Mouse (Mus musculus): ENCODE results near the gene Atp6v1e1. TPM values are rescaled to one million over a fixed set of nuclear protein-coding genes. Genes with fewer than 3 reads are reported as not detected.

Atp6v1e1 gene
- polyA plus RNA-seq, 1 experiment from 2014 or later = 248 TPM

DNA sequence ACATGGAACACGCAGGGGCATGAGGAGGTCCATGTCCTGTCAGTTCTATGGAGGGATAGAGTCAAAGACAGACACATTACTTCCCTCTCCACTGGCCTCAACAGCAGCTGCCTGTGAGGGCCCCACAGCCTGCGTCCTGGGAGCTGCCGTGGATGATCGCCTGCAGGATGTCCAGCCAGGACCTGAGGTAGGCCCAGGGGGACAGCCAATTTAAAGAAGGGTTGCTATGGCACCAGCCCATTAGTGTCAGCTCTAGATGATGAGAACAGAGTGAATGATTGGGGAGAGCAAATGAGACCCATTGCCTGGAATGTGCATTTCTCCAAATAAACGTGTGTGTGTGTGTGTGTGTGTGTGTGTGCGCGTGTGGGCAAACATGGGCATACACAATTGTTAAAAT, 38.2 kb downstream of the Atp6v1e1 start:
- Histone ChIP-seq H3K36me3 (ENCODE audit: control insufficient read depth, insufficient read depth) (no peaks in the 10 kb centered on the region), H3K4me1 (replicated peaks; ENCODE audit: control insufficient read depth, insufficient read depth, low read length) (no peaks in the 10 kb centered on the region), H3K9ac (replicated peaks; ENCODE audit: low read depth, low read length) (no peak overlapping the region), H3K27me3 (replicated peaks; ENCODE audit: control insufficient read depth, insufficient read depth, low read length) (no peaks in the 10 kb centered on the region), H3K9me3 (ENCODE audit: control insufficient read depth, low read length) (no peaks in the 10 kb centered on the region), H3K4me3 (replicated peaks; ENCODE audit: low read length) (no peak overlapping the region), H3K4me2 (ENCODE audit: low read length) (no peak overlapping the region), H3K27ac (ENCODE audit: low read length) (no peak overlapping the region)
- WGBS = 40% methylated on average over 7 of the region's 7 CpGs
- no peak for ATAC-seq

DNA sequence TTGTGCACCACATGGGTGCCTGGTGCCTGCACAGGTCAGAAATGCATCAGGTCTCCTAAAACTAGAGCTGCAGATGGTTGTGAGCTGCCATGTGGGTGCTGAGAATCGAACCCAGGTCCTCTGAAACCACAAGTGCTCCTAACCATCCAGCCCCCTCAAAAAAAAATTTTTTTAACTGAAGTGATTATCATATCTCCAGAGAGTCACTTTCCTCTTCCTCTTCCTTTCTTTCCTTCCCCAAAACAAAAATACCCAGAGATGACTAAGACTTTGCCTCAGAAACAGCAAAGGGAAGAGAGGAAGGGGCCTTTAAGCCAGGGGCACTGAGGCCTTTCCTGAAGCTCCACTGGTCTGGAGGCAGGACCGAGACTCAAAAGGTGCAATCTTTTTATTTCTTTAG, 39.6 kb downstream of the Atp6v1e1 start:
- no peak for ATAC-seq
- Histone ChIP-seq H3K27me3 (replicated peaks; ENCODE audit: control insufficient read depth, insufficient read depth, low read length) (no peaks in the 10 kb centered on the region), H3K9me3 (ENCODE audit: control insufficient read depth, low read length) (no peaks in the 10 kb centered on the region), H3K36me3 (ENCODE audit: control insufficient read depth, insufficient read depth) (no peaks in the 10 kb centered on the region), H3K4me3 (replicated peaks; ENCODE audit: low read length) (no peak overlapping the region), H3K27ac (ENCODE audit: low read length) (no peak overlapping the region), H3K4me1 (replicated peaks; ENCODE audit: control insufficient read depth, insufficient read depth, low read length) (no peaks in the 10 kb centered on the region), H3K4me2 (ENCODE audit: low read length) (no peak overlapping the region), H3K9ac (replicated peaks; ENCODE audit: low read depth, low read length) (no peak overlapping the region)
- 85% methylated on average over 2 of the region's 2 CpGs for WGBS

DNA sequence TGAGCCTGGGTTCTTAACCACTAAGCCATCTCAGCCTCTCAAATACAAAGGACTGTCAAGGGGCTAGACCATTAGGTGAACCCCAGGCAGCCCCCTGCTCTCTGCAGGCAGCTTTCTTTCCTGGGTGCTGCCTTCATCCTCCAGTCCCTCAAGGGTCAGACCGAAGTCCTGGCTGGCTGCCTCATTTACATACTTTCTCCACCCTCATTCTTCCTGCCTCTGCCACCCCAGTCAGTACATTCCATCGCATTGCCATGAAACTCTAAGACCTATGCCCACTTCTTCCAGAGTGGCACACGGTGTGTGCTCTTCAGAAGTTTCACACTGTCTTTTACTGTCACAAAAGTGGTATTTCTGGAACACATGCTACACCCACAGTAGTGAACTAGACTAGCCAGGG, 44.4 kb downstream of the Atp6v1e1 start:
- 62% methylated on average over 3 of the region's 3 CpGs for WGBS
- ATAC-seq = no peak
- no peak overlapping the region for H3K9ac ChIP-seq (replicated peaks; ENCODE audit: low read depth, low read length)
- H3K36me3 ChIP-seq (ENCODE audit: control insufficient read depth, insufficient read depth) = no peaks in the 10 kb centered on the region
- no peak overlapping the region for H3K4me3 ChIP-seq (replicated peaks; ENCODE audit: low read length)
- H3K4me1 ChIP-seq (replicated peaks; ENCODE audit: control insufficient read depth, insufficient read depth, low read length) = peaks cover 8% of the 10 kb centered on the region
- no peaks in the 10 kb centered on the region for H3K9me3 ChIP-seq (ENCODE audit: control insufficient read depth, low read length)
- no peaks in the 10 kb centered on the region for H3K27me3 ChIP-seq (replicated peaks; ENCODE audit: control insufficient read depth, insufficient read depth, low read length)
- H3K4me2 ChIP-seq (ENCODE audit: low read length) = no peak overlapping the region
- H3K27ac ChIP-seq (ENCODE audit: low read length) = no peak overlapping the region

DNA sequence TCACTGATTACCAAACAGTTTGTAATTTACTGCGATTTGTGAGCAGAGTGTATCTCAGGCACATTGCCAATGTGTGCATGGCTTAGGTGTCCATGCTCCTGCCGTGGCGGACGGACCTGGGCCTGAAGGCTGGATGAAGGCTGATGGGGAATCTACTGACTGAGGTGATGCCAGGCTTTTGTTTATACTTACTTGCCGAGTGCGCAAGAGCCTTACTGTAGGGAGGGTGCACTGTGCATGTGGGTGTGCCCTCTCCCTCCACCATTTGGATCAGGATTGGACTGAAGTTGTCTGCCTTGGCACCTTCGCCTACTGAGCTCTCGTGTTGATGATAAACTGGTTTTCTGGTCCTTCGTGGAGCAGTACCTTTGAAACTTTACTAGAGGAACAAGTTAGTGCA, 45.1 kb downstream of the Atp6v1e1 start:
- H3K27me3 ChIP-seq (replicated peaks; ENCODE audit: control insufficient read depth, insufficient read depth, low read length) = no peaks in the 10 kb centered on the region
- no peaks in the 10 kb centered on the region for H3K9me3 ChIP-seq (ENCODE audit: control insufficient read depth, low read length)
- H3K36me3 ChIP-seq (ENCODE audit: control insufficient read depth, insufficient read depth) = no peaks in the 10 kb centered on the region
- no peak overlapping the region for H3K27ac ChIP-seq (ENCODE audit: low read length)
- WGBS = 84% methylated on average over 9 of the region's 9 CpGs
- no peak overlapping the region for H3K4me3 ChIP-seq (replicated peaks; ENCODE audit: low read length)
- H3K9ac ChIP-seq (replicated peaks; ENCODE audit: low read depth, low read length) = no peak overlapping the region
- H3K4me1 ChIP-seq (replicated peaks; ENCODE audit: control insufficient read depth, insufficient read depth, low read length) = peaks cover 12% of the 10 kb centered on the region
- no peak overlapping the region for H3K4me2 ChIP-seq (ENCODE audit: low read length)
- no peak for ATAC-seq

DNA sequence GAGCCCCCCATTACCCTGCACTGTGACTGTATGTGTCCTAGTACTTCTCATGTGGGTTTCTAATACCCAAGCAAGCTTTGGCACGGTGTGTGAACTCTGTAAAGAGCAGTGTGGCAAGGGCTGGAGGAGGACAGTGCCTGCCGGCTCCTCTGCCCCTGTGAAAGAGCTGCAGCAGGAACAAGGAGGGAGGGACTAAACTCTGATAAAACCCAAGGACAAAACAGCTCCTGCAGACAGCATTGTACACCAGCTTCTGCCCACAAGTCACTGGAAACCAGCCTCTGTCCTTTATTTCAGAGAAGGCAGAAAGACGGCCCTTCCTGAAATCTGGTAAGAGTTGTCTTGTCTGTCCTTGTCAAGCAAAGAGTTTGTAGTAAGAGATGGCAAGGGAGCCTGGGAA, 46.3 kb downstream of the Atp6v1e1 start:
- Histone ChIP-seq H3K9me3 (ENCODE audit: control insufficient read depth, low read length) (no peaks in the 10 kb centered on the region), H3K27me3 (replicated peaks; ENCODE audit: control insufficient read depth, insufficient read depth, low read length) (no peaks in the 10 kb centered on the region), H3K4me3 (replicated peaks; ENCODE audit: low read length) (no peak overlapping the region), H3K9ac (replicated peaks; ENCODE audit: low read depth, low read length) (no peak overlapping the region), H3K27ac (ENCODE audit: low read length) (no peak overlapping the region), H3K4me2 (ENCODE audit: low read length) (no peak overlapping the region), H3K36me3 (ENCODE audit: control insufficient read depth, insufficient read depth) (no peaks in the 10 kb centered on the region), H3K4me1 (replicated peaks; ENCODE audit: control insufficient read depth, insufficient read depth, low read length) (peaks cover 12% of the 10 kb centered on the region)
- WGBS = 88% methylated on average over 3 of the region's 3 CpGs
- ATAC-seq = no peak

DNA sequence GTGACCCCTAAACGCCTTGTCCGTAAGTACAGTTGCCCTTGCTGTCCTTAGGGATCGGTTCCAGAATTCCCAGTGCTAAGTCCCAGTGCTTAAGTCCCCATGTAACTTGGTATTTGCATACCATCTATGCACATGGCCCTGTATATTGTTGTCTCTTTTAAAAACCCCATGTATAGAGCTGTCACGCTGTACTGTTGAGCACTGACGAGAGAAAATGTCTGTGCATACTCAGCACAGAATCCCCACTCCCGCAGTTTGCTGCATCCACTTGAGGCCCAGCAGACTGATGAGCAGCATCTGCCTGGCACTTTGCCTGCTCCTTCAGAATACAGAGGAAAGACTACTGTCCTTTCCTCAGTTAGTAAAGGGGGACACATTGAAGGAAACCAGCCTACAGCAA, 48.8 kb downstream of the Atp6v1e1 start:
- Histone ChIP-seq H3K27ac (ENCODE audit: low read length) (peak overlapping the region; percentile 43), H3K4me3 (replicated peaks; ENCODE audit: low read length) (no peak overlapping the region), H3K4me1 (replicated peaks; ENCODE audit: control insufficient read depth, insufficient read depth, low read length) (peaks cover 12% of the 10 kb centered on the region), H3K9me3 (ENCODE audit: control insufficient read depth, low read length) (no peaks in the 10 kb centered on the region), H3K4me2 (ENCODE audit: low read length) (no peak overlapping the region), H3K9ac (replicated peaks; ENCODE audit: low read depth, low read length) (no peak overlapping the region), H3K27me3 (replicated peaks; ENCODE audit: control insufficient read depth, insufficient read depth, low read length) (no peaks in the 10 kb centered on the region), H3K36me3 (ENCODE audit: control insufficient read depth, insufficient read depth) (0 out of 2 replicates have a peak, but pooled peaks cover 2% of the 10 kb centered on the region)
- 34% methylated on average over 6 of the region's 6 CpGs for WGBS
- peak; percentile 41 for ATAC-seq

DNA sequence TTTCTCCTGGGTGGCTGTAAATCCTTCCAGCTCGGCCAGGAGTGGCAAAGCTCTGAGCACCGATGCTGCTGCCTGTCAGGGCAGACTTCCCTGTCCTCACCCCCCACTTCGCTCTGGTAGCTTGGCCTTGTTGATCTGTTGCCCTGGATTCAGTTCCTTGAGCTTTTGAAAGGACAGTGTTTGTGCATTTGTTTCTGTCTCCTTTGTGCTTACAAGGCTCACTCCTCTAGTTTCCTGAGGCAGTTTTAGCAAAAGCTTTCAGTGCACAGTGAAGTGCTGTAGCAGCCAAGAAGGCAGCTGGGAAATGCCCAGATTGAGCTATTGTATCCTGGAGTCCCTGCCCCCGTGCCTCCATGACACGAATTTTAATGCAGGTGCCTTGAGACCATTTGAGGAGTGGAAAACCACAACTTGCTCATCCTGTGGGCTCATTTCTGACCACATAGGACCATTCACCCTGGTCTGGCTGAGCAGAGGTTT, 49.4 kb downstream of the Atp6v1e1 start, which contains the start of gene Slc25a18:
TSS of gene Slc25a18 (plus strand) at position 430 of the 480 bp plus-strand sequence.
- Histone ChIP-seq H3K36me3 (ENCODE audit: control insufficient read depth, insufficient read depth) (0 out of 2 replicates have a peak, but pooled peaks cover 2% of the 10 kb centered on the region), H3K4me1 (replicated peaks; ENCODE audit: control insufficient read depth, insufficient read depth, low read length) (peaks cover 12% of the 10 kb centered on the region), H3K27ac (ENCODE audit: low read length) (peak within 1 kb of the TSS; percentile 43), H3K4me3 (replicated peaks; ENCODE audit: low read length) (no peak within 1 kb of the TSS), H3K9me3 (ENCODE audit: control insufficient read depth, low read length) (no peaks in the 10 kb centered on the region), H3K9ac (replicated peaks; ENCODE audit: low read depth, low read length) (0 out of 2 replicates have a peak within 1 kb of the TSS, but pooled peaks have one; percentile 2), H3K27me3 (replicated peaks; ENCODE audit: control insufficient read depth, insufficient read depth, low read length) (no peaks in the 10 kb centered on the region), H3K4me2 (ENCODE audit: low read length) (no peak within 1 kb of the TSS)
- WGBS = 12% methylated on average over 5 of the region's 5 CpGs
- ATAC-seq = peak; percentile 93

DNA sequence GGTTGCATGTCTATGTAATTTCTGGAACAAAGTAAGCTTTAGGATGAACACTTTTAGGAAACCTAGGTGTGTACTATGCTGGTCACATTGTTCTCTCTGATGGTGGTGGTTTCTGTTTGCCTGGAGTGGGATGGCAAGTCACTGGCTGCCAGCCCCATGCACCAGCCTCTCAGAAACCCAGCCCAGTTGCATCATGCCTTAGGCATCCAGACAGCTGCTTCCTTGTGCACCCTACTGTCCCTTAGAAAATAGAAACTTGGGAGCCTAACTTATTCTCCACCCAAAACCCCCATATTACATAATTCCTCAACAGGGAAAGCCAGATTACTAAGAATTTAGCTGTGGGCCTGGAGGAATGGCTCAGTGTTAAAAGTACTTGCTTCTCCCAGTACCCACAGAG, 50.6 kb downstream of the Atp6v1e1 start:
- 0 out of 2 replicates have a peak, but pooled peaks cover 2% of the 10 kb centered on the region for H3K36me3 ChIP-seq (ENCODE audit: control insufficient read depth, insufficient read depth)
- H3K27me3 ChIP-seq (replicated peaks; ENCODE audit: control insufficient read depth, insufficient read depth, low read length) = no peaks in the 10 kb centered on the region
- H3K4me2 ChIP-seq (ENCODE audit: low read length) = no peak overlapping the region
- H3K9ac ChIP-seq (replicated peaks; ENCODE audit: low read depth, low read length) = no peak overlapping the region
- H3K4me3 ChIP-seq (replicated peaks; ENCODE audit: low read length) = no peak overlapping the region
- peaks cover 12% of the 10 kb centered on the region for H3K4me1 ChIP-seq (replicated peaks; ENCODE audit: control insufficient read depth, insufficient read depth, low read length)
- no peak for ATAC-seq
- no peak overlapping the region for H3K27ac ChIP-seq (ENCODE audit: low read length)
- H3K9me3 ChIP-seq (ENCODE audit: control insufficient read depth, low read length) = no peaks in the 10 kb centered on the region

DNA sequence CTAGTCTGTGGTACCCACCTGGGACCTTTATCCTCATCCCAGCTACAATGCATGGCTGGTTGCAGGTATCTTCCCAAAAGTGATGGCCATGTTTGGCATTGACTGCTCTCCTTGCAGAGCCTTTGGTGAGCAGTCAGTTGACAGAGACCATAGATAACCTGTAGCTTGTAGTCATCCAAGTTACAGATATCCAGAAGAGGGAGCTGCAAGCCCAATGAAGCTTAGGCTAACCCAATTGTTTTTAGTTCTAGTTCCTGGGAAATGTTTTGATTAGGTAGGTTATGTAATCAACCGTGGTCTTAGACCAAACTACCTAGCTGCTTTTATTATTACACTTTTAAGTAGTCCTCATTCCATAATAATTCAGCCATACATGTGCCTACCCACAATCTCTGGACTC, 51.2 kb downstream of the Atp6v1e1 start:
- no peaks in the 10 kb centered on the region for H3K27me3 ChIP-seq (replicated peaks; ENCODE audit: control insufficient read depth, insufficient read depth, low read length)
- H3K9me3 ChIP-seq (ENCODE audit: control insufficient read depth, low read length) = no peaks in the 10 kb centered on the region
- H3K4me1 ChIP-seq (replicated peaks; ENCODE audit: control insufficient read depth, insufficient read depth, low read length) = peaks cover 12% of the 10 kb centered on the region
- H3K9ac ChIP-seq (replicated peaks; ENCODE audit: low read depth, low read length) = no peak overlapping the region
- H3K4me3 ChIP-seq (replicated peaks; ENCODE audit: low read length) = no peak overlapping the region
- ATAC-seq = no peak
- H3K36me3 ChIP-seq (ENCODE audit: control insufficient read depth, insufficient read depth) = peaks cover 2% of the 10 kb centered on the region; the same call in 1 of the 2 replicates
- 80% methylated on average over 1 of the region's 1 CpGs for WGBS
- no peak overlapping the region for H3K27ac ChIP-seq (ENCODE audit: low read length)
- no peak overlapping the region for H3K4me2 ChIP-seq (ENCODE audit: low read length)

DNA sequence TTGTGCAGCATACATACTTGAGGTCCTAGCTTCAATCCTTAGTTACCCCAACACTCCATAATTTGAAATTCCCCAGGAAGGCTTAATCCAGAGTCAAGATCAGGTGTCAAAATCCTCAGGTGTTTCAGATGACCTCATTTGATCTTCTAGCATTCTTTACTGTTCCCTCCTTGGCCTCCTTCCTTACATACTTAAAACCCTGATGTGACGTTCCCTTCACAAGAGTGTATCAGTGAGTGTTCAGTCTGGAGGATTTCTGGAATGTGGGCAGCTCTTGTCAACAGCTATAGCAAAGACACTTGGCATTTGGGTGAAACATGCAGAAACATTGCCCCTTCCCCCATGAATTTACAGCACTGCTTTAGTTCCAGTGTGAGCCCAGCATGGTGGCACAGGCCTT, 52.6 kb downstream of the Atp6v1e1 start:
- 79% methylated on average over 1 of the region's 1 CpGs for WGBS
- Histone ChIP-seq H3K4me2 (ENCODE audit: low read length) (no peak overlapping the region), H3K36me3 (ENCODE audit: control insufficient read depth, insufficient read depth) (peaks cover 6% of the 10 kb centered on the region)

More for the DNA sequence above, 52.6 kb downstream of the Atp6v1e1 start:
- peaks cover 12% of the 10 kb centered on the region for H3K4me1 ChIP-seq (replicated peaks; ENCODE audit: control insufficient read depth, insufficient read depth, low read length)
- no peaks in the 10 kb centered on the region for H3K27me3 ChIP-seq (replicated peaks; ENCODE audit: control insufficient read depth, insufficient read depth, low read length)
- no peaks in the 10 kb centered on the region for H3K9me3 ChIP-seq (ENCODE audit: control insufficient read depth, low read length)
- ATAC-seq = no peak
- no peak overlapping the region for H3K27ac ChIP-seq (ENCODE audit: low read length)
- H3K9ac ChIP-seq (replicated peaks; ENCODE audit: low read depth, low read length) = no peak overlapping the region
- H3K4me3 ChIP-seq (replicated peaks; ENCODE audit: low read length) = no peak overlapping the region
